Mouse (Mus musculus): ENCODE data around the gene Plvap.

DNA sequence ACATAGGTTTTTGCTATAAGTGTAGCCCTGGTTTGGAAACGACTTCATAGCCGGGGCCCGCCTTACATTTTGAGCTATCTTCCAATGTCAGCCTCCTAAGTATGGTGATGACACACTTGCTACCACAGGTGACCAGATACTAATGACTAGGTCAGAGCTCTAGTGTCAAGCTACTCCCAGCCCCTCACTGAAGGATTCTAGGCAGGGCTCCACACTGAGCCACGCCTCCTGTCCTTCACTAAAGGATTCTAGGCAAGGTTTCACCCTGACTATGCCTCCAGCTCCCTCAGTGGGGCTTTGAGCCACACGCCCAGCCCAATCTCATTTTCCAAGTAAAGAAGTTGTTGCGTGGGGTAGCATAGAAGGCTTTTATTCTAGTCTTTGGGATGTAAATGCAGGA, 50.8 kb downstream of the Plvap start:
- TF ChIP-seq CTCF (IDR thresholded peaks at IDR 0.05; ENCODE audit: low read depth) (no peak), EP300 (IDR thresholded peaks at IDR 0.05; ENCODE audit: low read depth) (no peak)

Data from heart, postnatal 0 days (tissue).